Mouse (Mus musculus): ENCODE data around the gene Fcrl5.

DNA sequence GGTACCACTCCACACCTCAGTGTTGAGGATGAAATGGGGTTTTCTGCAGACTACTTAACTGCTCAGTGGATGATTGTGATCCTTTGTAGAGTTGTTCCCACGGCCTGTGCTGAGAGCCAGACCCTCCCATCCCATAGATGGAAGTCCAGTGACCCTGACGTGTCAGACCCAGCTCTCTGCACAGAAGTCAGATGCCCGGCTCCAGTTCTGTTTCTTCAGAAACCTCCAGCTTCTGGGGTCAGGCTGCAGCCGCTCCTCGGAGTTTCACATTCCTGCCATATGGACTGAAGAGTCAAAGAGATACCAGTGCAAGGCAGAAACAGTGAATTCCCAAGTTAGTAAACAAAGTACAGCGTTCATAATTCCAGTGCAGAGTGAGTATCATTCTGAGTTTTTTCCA, 8.4 kb downstream of the Fcrl5 start:
- TF ChIP-seq GATA1 (IDR thresholded peaks at IDR 0.05; ENCODE audit: low read length), result no peak
- no peak for TF ChIP-seq TAL1 (IDR thresholded peaks at IDR 0.05; ENCODE audit: low read length)

All from erythroblast, embryonic 14.5 days (primary cell).